Mouse (Mus musculus): Measurements from ENCODE around the gene Adat1.
"Not testable (repeated sequence)": the region's sequence is repeated elsewhere in the genome, so short reads cannot be mapped to it uniquely, and the experiment has no call there.

Adat1 gene

DNA sequence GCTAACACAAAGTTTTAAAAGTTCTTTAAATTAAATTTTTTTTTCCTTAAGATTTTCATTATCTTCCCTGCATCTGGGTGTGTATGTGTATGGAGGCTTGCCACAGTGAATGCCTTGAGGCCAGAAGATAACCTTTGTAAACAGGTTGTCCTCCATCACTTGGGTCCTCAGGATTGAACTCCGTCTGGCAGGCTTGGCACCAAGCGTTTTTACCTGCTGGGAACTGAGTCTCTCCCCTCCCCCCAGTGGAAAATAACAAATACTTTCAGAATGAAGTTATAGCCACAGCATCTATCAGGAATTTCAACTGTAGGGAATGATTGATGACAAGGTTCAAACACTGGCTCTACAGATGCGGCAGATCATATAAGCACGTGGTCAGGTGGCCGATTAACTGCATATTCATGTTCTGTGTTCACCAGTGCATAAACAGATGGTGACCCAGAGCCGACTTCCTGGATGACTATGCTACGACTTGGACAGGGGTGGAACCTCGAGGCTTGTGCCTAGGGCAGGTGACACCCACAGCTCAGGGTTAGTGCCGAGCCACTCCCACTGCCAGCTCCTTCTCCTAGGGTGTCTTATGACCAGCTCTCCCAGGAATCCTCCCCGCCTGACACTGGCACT lies 52.5 kb downstream of the Adat1 start:
- peak; percentile 67 for DNase-seq (ENCODE audit: low read depth, low spot score)

DNA sequence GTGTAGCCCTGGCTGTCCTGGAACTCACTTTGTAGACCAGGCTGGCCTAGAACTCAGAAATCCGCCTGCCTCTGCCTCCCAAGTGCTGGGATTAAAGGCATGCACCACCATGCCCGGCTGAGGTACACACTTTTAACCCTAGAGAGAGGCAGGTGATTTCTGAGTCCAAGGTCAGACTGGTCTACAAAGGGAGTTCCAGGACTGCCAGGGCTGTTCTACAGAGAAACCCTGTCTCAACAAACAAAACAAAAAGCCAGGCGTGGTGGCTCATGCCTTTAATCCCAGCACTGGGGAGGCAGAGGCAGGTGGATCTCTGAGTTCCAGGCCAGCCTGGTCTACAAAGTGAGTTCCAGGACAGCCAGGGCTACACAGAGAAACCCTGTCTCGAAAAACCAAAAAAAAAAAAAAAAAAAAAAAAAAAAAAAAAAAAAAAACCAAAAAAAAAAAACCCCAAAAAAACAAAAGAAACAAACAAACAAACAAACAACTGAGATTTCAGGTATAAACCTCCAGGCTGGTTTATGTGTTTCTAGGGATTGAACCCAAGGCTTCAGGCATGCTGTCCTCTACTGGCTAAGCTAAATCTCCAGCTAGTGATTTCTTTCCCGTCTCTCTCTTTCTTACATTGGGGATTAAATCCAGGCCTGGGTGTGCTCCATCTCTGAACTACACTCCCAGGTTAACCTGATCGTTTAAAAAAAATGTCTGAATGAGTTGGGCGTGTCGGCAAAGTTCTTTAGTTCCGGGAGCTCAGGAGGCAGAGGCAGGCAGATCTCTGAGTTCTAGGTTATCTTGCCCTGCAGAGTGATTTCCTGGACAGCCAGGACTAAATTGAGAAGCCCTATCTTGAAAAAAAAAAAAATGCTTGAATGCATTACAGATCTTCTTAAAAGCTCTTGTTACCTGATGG lies 53.8 kb downstream of the Adat1 start:
- not testable (repeated sequence) for DNase-seq (ENCODE audit: low read depth, low spot score)

DNA sequence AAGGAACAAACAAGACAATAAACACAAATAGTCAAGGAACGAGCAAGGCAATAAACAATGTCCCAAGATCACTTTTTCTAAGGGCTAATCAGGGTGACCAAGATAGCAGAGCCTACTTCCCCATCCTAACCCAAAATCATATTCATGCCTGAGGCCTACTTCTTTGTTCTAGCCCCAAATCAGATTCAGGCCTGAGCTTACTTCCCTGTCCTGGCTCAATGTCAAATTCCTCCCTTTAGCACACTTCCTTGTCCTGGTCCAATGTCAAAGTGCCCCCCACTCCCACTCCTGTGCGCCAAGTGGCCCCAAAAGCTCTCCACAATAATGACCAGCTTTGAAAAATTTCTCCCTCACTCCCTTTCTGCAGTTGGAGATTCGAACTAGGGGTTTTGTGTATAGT lies 54.9 kb downstream of the Adat1 start:
- DNase-seq (ENCODE audit: low read depth, low spot score): no peak

DNA sequence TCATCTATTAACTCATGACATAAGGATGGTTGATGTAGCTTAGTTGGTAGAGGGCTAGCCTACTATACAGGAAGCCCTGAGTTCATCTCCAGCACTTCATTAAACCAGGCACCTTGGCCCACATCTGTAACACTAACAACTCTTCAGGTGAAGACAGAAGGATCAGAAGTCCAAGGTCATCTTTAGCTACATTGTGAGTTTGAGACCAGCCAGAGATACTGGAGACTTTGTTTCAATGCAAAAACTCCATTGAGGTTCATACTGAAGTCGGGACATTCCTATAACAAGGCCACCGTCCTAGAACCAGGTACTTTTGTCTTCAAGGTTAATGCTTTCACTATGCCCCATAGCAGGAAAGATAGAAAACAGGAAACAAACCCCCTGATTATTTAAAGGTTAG lies 57.9 kb downstream of the Adat1 start:
- DNase-seq (ENCODE audit: low read depth, low spot score): no peak

DNA sequence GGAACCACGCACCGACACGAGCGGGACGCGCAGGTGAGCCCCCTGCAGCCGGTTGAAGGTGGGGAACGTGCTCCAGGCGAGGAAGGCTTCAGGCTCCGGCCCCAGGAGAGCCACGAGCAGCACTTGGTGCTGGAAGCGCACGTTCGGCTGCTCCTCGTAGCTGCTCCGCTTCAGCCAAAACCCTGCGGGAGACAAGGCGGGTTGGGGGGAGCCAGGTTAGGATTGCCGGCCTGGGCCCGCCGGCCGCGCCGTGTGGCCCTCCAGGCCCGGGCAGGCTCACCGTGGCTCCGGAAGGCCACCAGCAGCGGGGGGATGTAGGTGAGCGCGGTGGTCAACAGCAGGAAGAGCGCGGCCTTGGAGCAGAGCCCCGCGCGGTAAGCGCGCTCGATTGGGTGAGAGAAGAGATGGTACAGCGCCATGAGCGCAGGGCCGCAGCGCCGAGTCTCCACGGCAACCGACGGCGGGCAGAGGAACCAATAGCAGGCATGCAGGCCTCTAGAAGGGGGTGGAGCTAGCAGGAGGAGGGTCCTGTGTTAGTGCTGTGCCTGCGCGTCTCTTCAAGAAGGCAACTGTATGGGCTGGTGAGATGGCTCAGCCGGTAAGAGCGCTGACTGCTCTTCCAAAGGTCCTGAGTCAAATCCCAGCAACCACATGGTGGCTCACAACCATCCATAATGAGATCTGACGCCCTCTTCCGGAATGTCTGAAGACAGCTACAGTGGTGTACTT lies 58.6 kb downstream of the Adat1 start, which contains the start of gene Tmem231:
Gene Tmem231 (minus strand): TSS at position 534 of the 729 bp plus-strand sequence.
- DNase-seq (ENCODE audit: low read depth, low spot score): peak; percentile 95

DNA sequence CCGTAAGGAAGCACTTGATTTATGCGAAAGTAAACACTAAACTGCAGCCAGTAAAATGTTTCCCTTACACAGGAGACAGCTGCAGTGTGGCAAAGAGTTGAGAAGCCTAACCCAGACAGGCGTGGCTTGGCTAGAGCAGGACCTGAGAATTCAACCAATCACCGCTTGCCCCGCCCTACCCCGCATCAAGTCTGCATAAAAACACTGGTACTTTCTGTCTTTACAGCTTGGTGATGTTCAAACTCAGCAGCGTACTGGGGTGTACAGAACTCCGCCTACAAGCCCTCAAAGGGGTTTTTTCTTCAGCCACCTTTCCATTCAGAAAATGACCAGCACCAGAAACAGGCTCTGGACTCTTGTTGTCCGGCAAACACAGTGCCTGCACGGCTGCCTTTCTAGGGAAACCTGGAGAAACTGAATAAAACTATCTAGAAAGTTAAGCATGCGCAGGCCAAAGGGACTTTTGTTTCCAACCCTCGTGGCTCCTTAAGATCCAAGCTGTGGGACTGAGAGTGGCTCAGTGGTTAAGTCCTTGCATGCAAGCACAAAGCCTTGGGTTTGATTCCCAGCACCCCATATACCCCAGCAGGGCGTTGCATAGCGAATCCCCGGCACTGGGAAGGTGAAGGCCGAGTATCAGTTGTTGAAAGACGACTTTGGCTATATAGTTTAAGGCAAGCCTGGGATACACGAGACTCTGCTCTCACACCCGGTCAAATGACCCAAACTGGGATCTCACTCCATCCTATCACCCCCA lies 59.3 kb downstream of the Adat1 start:
- DNase-seq (ENCODE audit: low read depth, low spot score): peak; percentile 60

DNA sequence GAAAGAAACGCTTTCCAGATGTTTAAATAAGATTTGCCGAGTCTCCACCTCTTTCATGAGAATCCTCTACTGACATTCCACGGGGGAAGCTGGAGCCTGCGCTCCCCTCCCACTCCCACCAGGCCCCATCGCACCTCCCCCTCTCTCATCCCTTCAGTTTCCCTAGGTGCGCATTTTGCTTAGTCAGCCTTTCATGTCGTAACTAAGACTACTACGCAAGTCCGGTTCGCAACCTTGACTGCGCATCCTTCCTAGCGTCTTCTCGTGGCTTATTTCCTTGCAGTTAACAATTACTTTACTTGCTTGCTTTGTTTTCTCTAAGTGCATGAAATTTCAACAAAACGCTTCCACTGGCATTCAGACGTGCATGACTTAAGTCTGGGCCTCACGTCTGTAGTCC lies 60.4 kb downstream of the Adat1 start:
- DNase-seq (ENCODE audit: low read depth, low spot score): no peak

GRCm38 (mm10) chr8:111929648-111930344 lies 62.3 kb downstream of the Adat1 start:
- DNase-seq (ENCODE audit: low read depth, low spot score): no peak

- DNase-seq (ENCODE audit: low read depth, low spot score): no peak
Measured at GRCm38 (mm10) chr8:111924976-111925375, 67.1 kb downstream of the Adat1 start.

DNA sequence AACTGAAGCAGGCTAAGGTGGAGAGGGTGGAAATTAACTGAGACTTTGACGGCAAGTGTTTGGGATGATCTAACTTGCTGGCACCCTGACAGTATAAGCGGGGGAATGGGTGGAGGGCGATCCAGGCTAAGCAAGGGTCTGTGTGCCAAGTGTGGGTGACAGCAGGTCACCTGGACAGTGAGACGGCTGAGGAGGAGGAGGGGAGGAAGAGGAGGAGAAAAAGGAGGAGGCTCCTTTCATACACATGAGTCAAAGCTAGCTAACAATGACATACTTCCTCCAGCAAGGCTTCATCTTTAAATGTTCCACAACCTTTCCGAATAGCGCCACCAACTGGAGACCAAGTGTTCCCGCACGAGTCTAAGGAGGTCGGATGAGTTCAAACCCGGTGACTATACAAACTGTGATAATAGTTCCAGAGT lies 68.7 kb downstream of the Adat1 start:
- DNase-seq (ENCODE audit: low read depth, low spot score): peak; percentile 73

DNA sequence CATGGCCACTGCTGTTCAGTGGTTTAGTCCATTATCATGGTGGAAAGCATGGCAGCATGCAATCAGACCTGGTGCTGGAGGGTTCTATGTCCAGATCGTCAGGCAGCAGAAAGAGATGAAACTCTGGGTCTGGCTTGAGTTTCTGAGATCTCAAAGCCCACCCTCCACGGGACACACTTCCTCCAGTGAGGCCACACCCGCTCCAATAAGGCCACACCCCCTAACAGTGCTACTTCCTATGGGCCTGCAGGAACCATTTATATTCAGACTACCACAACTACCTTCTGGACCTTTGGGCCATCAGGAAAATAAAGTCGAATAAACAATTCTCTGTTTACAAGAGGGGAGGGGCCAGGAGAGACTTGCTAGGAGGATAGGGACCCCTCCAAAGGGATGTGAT lies 71.1 kb downstream of the Adat1 start:
- no peak for DNase-seq (ENCODE audit: low read depth, low spot score)

DNA sequence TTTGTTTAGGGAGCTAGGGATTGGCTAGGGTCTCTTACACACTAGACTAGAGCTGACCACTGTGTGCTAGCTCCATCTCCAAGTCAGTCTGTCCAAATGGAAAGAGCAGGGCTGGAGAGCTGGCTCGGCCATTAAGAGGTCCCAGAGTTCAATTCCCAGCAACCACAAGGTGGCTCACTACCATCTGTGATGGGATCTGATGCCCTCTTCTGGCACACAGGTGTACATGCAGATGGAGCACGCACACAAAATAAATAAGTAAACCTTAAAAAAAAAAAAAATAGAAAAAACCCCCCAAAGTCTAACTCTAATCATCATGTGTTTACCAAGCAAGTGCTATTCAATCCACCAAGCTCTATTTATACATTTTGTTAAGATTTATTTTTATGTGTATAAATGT lies 72.4 kb downstream of the Adat1 start:
- DNase-seq (ENCODE audit: low read depth, low spot score): peak; percentile 35

Measured in CD4-positive, CD25-positive, alpha-beta regulatory T cell, adult 2 months (primary cell).